Mouse (Mus musculus) embryonic fibroblast, embryonic 13.5 days (primary cell): ENCODE results near the gene Myo9b.
A peak's percentile ranks its signal among the peaks of the same experiment; 100 is the strongest.

ENCODE experiments used
- CTCF ChIP-seq: IDR thresholded peaks from 2 replicates; pipeline ENCODE4 v1.5.1; 2011; ENCODE audit warnings: mild to moderate bottlenecking, control low read depth, low read length, moderate library complexity, borderline replicate concordance; ENCODE audit not compliant: insufficient read depth
- POLR2A ChIP-seq: IDR thresholded peaks from 2 replicates; pipeline ENCODE4 v1.6.1; 2011; ENCODE audit warnings: low read depth, mild to moderate bottlenecking, control low read depth, low read length, moderate library complexity

DNA sequence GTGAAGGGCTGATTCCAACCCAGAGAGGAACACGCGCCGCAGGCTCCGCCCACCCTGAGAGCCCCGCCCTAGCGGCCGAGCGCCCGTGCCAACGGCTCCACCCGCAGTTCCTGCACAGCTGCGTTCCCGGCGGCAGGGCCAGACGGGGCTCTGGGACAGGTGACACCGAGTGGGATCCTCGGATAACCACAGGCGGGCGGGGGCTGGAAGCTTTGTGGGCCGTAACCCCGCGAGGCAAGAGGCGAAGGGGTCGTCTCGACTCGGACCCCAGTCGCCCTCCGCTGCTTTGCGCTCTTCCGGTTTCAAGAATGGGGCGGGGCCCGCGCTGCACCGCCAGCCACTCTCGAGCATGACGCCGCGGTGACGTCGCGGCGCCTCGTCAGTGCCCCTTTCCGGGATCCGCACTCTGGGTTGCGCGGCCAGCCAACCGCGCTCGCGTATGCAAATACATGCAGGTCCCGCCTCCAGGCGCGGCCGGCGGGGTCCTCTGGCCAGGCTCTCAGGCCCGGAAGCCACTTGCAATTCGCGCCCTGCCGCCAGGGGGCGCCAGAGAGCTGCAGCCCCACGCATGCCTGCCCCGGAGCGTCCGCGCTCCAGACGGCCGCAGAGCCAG lies 98.8 kb downstream of the Myo9b start, which contains the start of gene Ocel1:
- TF ChIP-seq CTCF (peak; percentile 81), POLR2A (peak; percentile 81)
